Mouse (Mus musculus): ENCODE data around the gene Slc48a1. TPM values are rescaled to one million over a fixed set of nuclear protein-coding genes. Genes with fewer than 3 reads are reported as not detected.

Slc48a1 gene
- polyA plus RNA-seq, 1 experiment from 2014 or later: 34.4 TPM

DNA sequence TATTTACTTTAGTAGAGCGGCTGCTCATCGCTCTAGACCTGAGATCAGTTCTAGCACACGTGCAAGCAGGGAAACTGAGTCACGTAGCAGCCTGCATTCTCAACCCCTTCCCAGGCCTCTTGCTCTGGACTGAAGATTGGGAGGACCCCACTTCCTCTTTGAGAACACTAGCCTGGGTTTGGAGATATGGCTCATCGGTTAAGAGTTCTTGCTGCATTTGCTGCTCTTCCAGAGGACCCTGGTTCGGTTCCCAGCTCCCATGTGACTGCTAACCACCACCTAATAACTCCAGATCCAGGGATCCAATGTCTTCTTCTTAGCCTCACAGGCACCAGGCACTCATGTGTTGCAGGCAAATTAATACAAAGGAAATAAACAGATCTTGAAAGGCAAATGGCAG lies 63.1 kb downstream of the Slc48a1 start:
- Histone ChIP-seq H3K4me3 (ENCODE audit: low read length) (no peak overlapping the region), H3K27me3 (ENCODE audit: control insufficient read depth, insufficient read depth, low read length) (no peaks in the 10 kb centered on the region), H3K4me2 (replicated peaks; ENCODE audit: low read depth, low read length) (no peak overlapping the region), H3K4me1 (ENCODE audit: control insufficient read depth, insufficient read depth, low read length) (peaks cover 35% of the 10 kb centered on the region), H3K27ac (ENCODE audit: low read depth, low read length) (no peak overlapping the region), H3K9me3 (ENCODE audit: control insufficient read depth, low read length) (no peaks in the 10 kb centered on the region), H3K9ac (ENCODE audit: low read depth, low read length) (no peak overlapping the region), H3K36me3 (ENCODE audit: control insufficient read depth, insufficient read depth, low read length) (no peaks in the 10 kb centered on the region)
- ATAC-seq (ENCODE audit: low FRiP score, low TSS enrichment): no peak
- WGBS: 93% methylated on average over 6 of the region's 6 CpGs

DNA sequence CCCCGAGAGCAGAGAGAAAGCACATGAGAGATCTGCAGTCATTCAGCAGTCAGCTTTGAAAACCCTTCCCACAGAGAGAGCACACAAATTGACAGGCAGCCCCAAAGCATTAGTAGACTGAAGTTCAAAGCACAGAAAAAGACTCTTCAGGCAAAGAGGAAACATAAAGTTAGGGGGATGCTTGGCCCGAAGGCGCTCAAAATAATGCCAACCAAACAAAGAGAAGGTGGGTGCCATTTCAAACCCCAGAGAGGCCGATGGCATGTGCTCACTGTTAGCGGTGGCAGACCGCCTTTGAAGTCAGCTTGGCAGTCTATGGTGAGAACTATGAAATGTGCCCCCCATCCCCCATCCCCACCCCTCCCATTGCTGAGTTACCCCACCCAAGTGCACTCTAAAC lies 63.7 kb downstream of the Slc48a1 start:
- no peak overlapping the region for H3K4me3 ChIP-seq (ENCODE audit: low read length)
- no peaks in the 10 kb centered on the region for H3K27me3 ChIP-seq (ENCODE audit: control insufficient read depth, insufficient read depth, low read length)
- no peak overlapping the region for H3K9ac ChIP-seq (ENCODE audit: low read depth, low read length)
- H3K27ac ChIP-seq (ENCODE audit: low read depth, low read length): no peak overlapping the region
- H3K4me2 ChIP-seq (replicated peaks; ENCODE audit: low read depth, low read length): no peak overlapping the region
- peaks cover 33% of the 10 kb centered on the region for H3K4me1 ChIP-seq (ENCODE audit: control insufficient read depth, insufficient read depth, low read length)
- no peak for ATAC-seq (ENCODE audit: low FRiP score, low TSS enrichment)
- H3K36me3 ChIP-seq (ENCODE audit: control insufficient read depth, insufficient read depth, low read length): no peaks in the 10 kb centered on the region
- 89% methylated on average over 6 of the region's 6 CpGs for WGBS
- no peaks in the 10 kb centered on the region for H3K9me3 ChIP-seq (ENCODE audit: control insufficient read depth, low read length)

Other genes starting within 250 kb of the Slc48a1 start
- 37.2 and 47.2 TPM in 2 replicates for gene Rpap3, start 72.7 kb upstream of the Slc48a1 start, polyA plus RNA-seq (2014; fragmentation: Nextera tagmentation; extraction: Ambion mirVana)
- gene Endou, start 47.2 kb upstream of the Slc48a1 start, polyA plus RNA-seq (2014; fragmentation: Nextera tagmentation; extraction: Ambion mirVana): 0.20 and 0.34 TPM in 2 replicates
- gene Rapgef3, start 10.5 kb upstream of the Slc48a1 start, polyA plus RNA-seq (2014; fragmentation: Nextera tagmentation; extraction: Ambion mirVana): 11.9 and 15.7 TPM in 2 replicates
- 32.2 and 34.1 TPM in 2 replicates for gene Hdac7, start 66.0 kb downstream of the Slc48a1 start, polyA plus RNA-seq (2014; fragmentation: Nextera tagmentation; extraction: Ambion mirVana)
- 1.4 and 2.8 TPM in 2 replicates for gene Vdr, start 132.1 kb downstream of the Slc48a1 start, polyA plus RNA-seq (2014; fragmentation: Nextera tagmentation; extraction: Ambion mirVana)
- gene Tmem106c, start 185.7 kb downstream of the Slc48a1 start, polyA plus RNA-seq (2014; fragmentation: Nextera tagmentation; extraction: Ambion mirVana): 40.9 and 44.9 TPM in 2 replicates
- 13.8 and 23.9 TPM in 2 replicates for gene Col2a1, start 226.2 kb downstream of the Slc48a1 start, polyA plus RNA-seq (2014; fragmentation: Nextera tagmentation; extraction: Ambion mirVana)